Mouse (Mus musculus) heart, adult 2 months (tissue): ENCODE data around the gene 1700122O11Rik.
A peak's percentile ranks its signal among the peaks of the same experiment; 100 is the strongest.

ENCODE experiments used
- CTCF ChIP-seq: fragments of 200-600 bp; IDR thresholded peaks from 2 replicates; pipeline ENCODE4 v1.8.1; 2022; ENCODE audit warnings: antibody characterized with exemption, mild to moderate bottlenecking, moderate library complexity
- EP300 ChIP-seq: fragments of 200-500 bp; IDR thresholded peaks from 2 replicates; pipeline ENCODE4 v1.6.1; 2011; ENCODE audit warnings: low read depth, low read length, control low read depth; ENCODE audit not compliant: insufficient read depth

GRCm38 (mm10) chr17:48031521-48032430 lies 6.3 kb downstream of the 1700122O11Rik start:
- TF ChIP-seq CTCF = peak; percentile 33
- no peak for TF ChIP-seq EP300
